Mouse (Mus musculus): ENCODE measurements around the gene Npsr1. TPM values are rescaled to one million over a fixed set of nuclear protein-coding genes. Genes with fewer than 3 reads are reported as not detected.
A peak's percentile ranks its signal among the peaks of the same experiment; 100 is the strongest.

The Npsr1 gene
- total and polyA plus RNA-seq, 2 experiments from 2014 or later = 0.19 to 0.62 TPM

- Histone ChIP-seq H3K4me1 (ENCODE audit: insufficient read depth) (no peaks in the 10 kb centered on the region), H3K4me2 (ENCODE audit: low read depth) (no peak overlapping the region), H3K27me3 (ENCODE audit: insufficient read depth, low read length) (no peaks in the 10 kb centered on the region), H3K36me3 (ENCODE audit: insufficient read depth) (no peaks in the 10 kb centered on the region), H3K27ac (ENCODE audit: low read depth, low read length) (no peak overlapping the region), H3K9ac (no peak overlapping the region), H3K9me3 (ENCODE audit: low read length) (no peaks in the 10 kb centered on the region), H3K4me3 (ENCODE audit: low read depth, low read length) (no peak overlapping the region)
- no peak for TF ChIP-seq CTCF (IDR thresholded peaks at IDR 0.05; ENCODE audit: low read depth)
- 45% methylated on average over 2 of the region's 2 CpGs for WGBS
- DNase-seq (no peak), ATAC-seq (peak; percentile 36; the same call in 1 of the 2 replicates)
These were observed 80.9 kb downstream of the Npsr1 start for GRCm38 (mm10) chr9:24178744-24179143.

GRCm38 (mm10) chr9:24180926-24181325, 83.1 kb downstream of the Npsr1 start:
- Histone ChIP-seq H3K4me3 (ENCODE audit: low read depth, low read length) (no peak overlapping the region), H3K27me3 (ENCODE audit: insufficient read depth, low read length) (no peaks in the 10 kb centered on the region), H3K9ac (no peak overlapping the region), H3K4me1 (ENCODE audit: insufficient read depth) (no peaks in the 10 kb centered on the region), H3K36me3 (ENCODE audit: insufficient read depth) (no peaks in the 10 kb centered on the region), H3K9me3 (ENCODE audit: low read length) (no peaks in the 10 kb centered on the region), H3K27ac (ENCODE audit: low read depth, low read length) (no peak overlapping the region), H3K4me2 (ENCODE audit: low read depth) (no peak overlapping the region)
- ATAC-seq (no peak), DNase-seq (no peak)
- 89% methylated on average over 7 of the region's 7 CpGs for whole genome bisulfite sequencing
- TF ChIP-seq CTCF (IDR thresholded peaks at IDR 0.05; ENCODE audit: low read depth) = no peak

- Histone ChIP-seq H3K9me3 (ENCODE audit: low read length) (no peaks in the 10 kb centered on the region), H3K9ac (no peak overlapping the region), H3K27me3 (ENCODE audit: insufficient read depth, low read length) (no peaks in the 10 kb centered on the region), H3K4me3 (ENCODE audit: low read depth, low read length) (no peak overlapping the region), H3K4me1 (ENCODE audit: insufficient read depth) (peaks cover 9% of the 10 kb centered on the region; the same call in 1 of the 2 replicates), H3K36me3 (ENCODE audit: insufficient read depth) (no peaks in the 10 kb centered on the region), H3K4me2 (ENCODE audit: low read depth) (peak overlapping the region; percentile 0; the same call in 1 of the 2 replicates), H3K27ac (ENCODE audit: low read depth, low read length) (peak overlapping the region; percentile 41; the same call in 1 of the 2 replicates)
- peak; percentile 79 for DNase-seq
- peak; percentile 71 for ATAC-seq
- 35% methylated on average over 5 of the region's 5 CpGs for WGBS
- no peak for TF ChIP-seq CTCF (IDR thresholded peaks at IDR 0.05; ENCODE audit: low read depth)
These were observed 88.5 kb downstream of the Npsr1 start for GRCm38 (mm10) chr9:24186289-24186688.

GRCm38 (mm10) chr9:24189511-24190260, 91.9 kb downstream of the Npsr1 start:
- Histone ChIP-seq H3K9ac (no peak overlapping the region), H3K4me2 (ENCODE audit: low read depth) (no peak overlapping the region), H3K27ac (ENCODE audit: low read depth, low read length) (0 out of 2 replicates have a peak overlapping the region, but pooled peaks have one; percentile 24), H3K4me1 (ENCODE audit: insufficient read depth) (peaks cover 9% of the 10 kb centered on the region; the same call in 1 of the 2 replicates), H3K36me3 (ENCODE audit: insufficient read depth) (no peaks in the 10 kb centered on the region), H3K27me3 (ENCODE audit: insufficient read depth, low read length) (no peaks in the 10 kb centered on the region), H3K9me3 (ENCODE audit: low read length) (no peaks in the 10 kb centered on the region), H3K4me3 (ENCODE audit: low read depth, low read length) (no peak overlapping the region)
- WGBS = 9% methylated on average over 2 of the region's 2 CpGs
- TF ChIP-seq CTCF (IDR thresholded peaks at IDR 0.05; ENCODE audit: low read depth) = no peak
- ATAC-seq (peak; percentile 54; the same call in 1 of the 2 replicates), DNase-seq (peak; percentile 37)

- Histone ChIP-seq H3K4me2 (ENCODE audit: low read depth) (no peak overlapping the region), H3K4me3 (ENCODE audit: low read depth, low read length) (no peak overlapping the region), H3K9me3 (ENCODE audit: low read length) (no peaks in the 10 kb centered on the region), H3K4me1 (ENCODE audit: insufficient read depth) (peaks cover 9% of the 10 kb centered on the region; the same call in 1 of the 2 replicates), H3K36me3 (ENCODE audit: insufficient read depth) (no peaks in the 10 kb centered on the region), H3K27ac (ENCODE audit: low read depth, low read length) (0 out of 2 replicates have a peak overlapping the region, but pooled peaks have one; percentile 24), H3K9ac (no peak overlapping the region), H3K27me3 (ENCODE audit: insufficient read depth, low read length) (no peaks in the 10 kb centered on the region)
- DNase-seq (no peak), ATAC-seq (no peak)
- WGBS = 23% methylated on average over 1 of the region's 1 CpGs
- TF ChIP-seq CTCF (IDR thresholded peaks at IDR 0.05; ENCODE audit: low read depth) = no peak
These were observed 92.4 kb downstream of the Npsr1 start for GRCm38 (mm10) chr9:24190261-24190588.

- DNase-seq (no peak), ATAC-seq (no peak)
- H3K36me3 ChIP-seq (ENCODE audit: insufficient read depth) = no peaks in the 10 kb centered on the region
- H3K9ac ChIP-seq = no peak overlapping the region
- WGBS = 43% methylated on average over 1 of the region's 1 CpGs
- H3K27me3 ChIP-seq (ENCODE audit: insufficient read depth, low read length) = no peaks in the 10 kb centered on the region
- TF ChIP-seq CTCF (IDR thresholded peaks at IDR 0.05; ENCODE audit: low read depth) = no peak
- no peaks in the 10 kb centered on the region for H3K9me3 ChIP-seq (ENCODE audit: low read length)
- H3K4me2 ChIP-seq (ENCODE audit: low read depth) = no peak overlapping the region
- H3K4me1 ChIP-seq (ENCODE audit: insufficient read depth) = no peaks in the 10 kb centered on the region
- H3K27ac ChIP-seq (ENCODE audit: low read depth, low read length) = no peak overlapping the region
- no peak overlapping the region for H3K4me3 ChIP-seq (ENCODE audit: low read depth, low read length)
These were observed 100.5 kb downstream of the Npsr1 start for GRCm38 (mm10) chr9:24198254-24198653.

- no peak overlapping the region for H3K4me2 ChIP-seq (ENCODE audit: low read depth)
- no peak overlapping the region for H3K9ac ChIP-seq
- H3K4me1 ChIP-seq (ENCODE audit: insufficient read depth) = no peaks in the 10 kb centered on the region
- no peak overlapping the region for H3K4me3 ChIP-seq (ENCODE audit: low read depth, low read length)
- no peaks in the 10 kb centered on the region for H3K27me3 ChIP-seq (ENCODE audit: insufficient read depth, low read length)
- no peak for TF ChIP-seq CTCF (IDR thresholded peaks at IDR 0.05; ENCODE audit: low read depth)
- no peak for DNase-seq
- H3K9me3 ChIP-seq (ENCODE audit: low read length) = no peaks in the 10 kb centered on the region
- no peak overlapping the region for H3K27ac ChIP-seq (ENCODE audit: low read depth, low read length)
- ATAC-seq = no peak
- WGBS = 97% methylated on average over 1 of the region's 1 CpGs
- H3K36me3 ChIP-seq (ENCODE audit: insufficient read depth) = no peaks in the 10 kb centered on the region
These were observed 113.8 kb downstream of the Npsr1 start for GRCm38 (mm10) chr9:24211636-24212035.

All from forebrain, postnatal 0 days (tissue).